Mouse (Mus musculus): Measurements from ENCODE around the gene Cdh22. TPM values are rescaled to one million over a fixed set of nuclear protein-coding genes. Genes with fewer than 3 reads are reported as not detected.
A peak's percentile ranks its signal among the peaks of the same experiment; 100 is the strongest.

Gene Cdh22
- 9.4 and 11.4 TPM in 2 replicates for polyA plus RNA-seq (2015; fragmentation: Nextera tagmentation; extraction: Ambion mirVana)

- Histone ChIP-seq H3K27ac (peak within 1 kb of the TSS; percentile 90), H3K9ac (peak within 1 kb of the TSS; percentile 88), H3K4me3 (peak within 1 kb of the TSS; percentile 71), H3K4me2 (peak within 1 kb of the TSS; percentile 97), H3K27me3 (peaks cover 85% of the 10 kb centered on the region), H3K36me3 (no peaks in the 10 kb centered on the region), H3K4me1 (replicated peaks) (peaks cover 48% of the 10 kb centered on the region), H3K9me3 (no peaks in the 10 kb centered on the region)
- ATAC-seq (ENCODE audit: low FRiP score), result peak; percentile 80
- WGBS, result under 1% methylated on average over 45 of the region's 60 CpGs
Measured at GRCm38 (mm10) chr2:165234613-165235291, at the start of gene Cdh22. Gene Cdh22 (minus strand): TSS chr2:165234853.

GRCm38 (mm10) chr2:165284377-165284776 lies 49.7 kb upstream of the Cdh22 start:
- ATAC-seq (ENCODE audit: low FRiP score), result no peak
- H3K4me3 ChIP-seq, result no peak overlapping the region
- 90% methylated on average over 7 of the region's 7 CpGs for WGBS
- H3K9ac ChIP-seq, result no peak overlapping the region
- no peaks in the 10 kb centered on the region for H3K27me3 ChIP-seq
- H3K4me2 ChIP-seq, result no peak overlapping the region
- H3K27ac ChIP-seq, result no peak overlapping the region
- H3K4me1 ChIP-seq (replicated peaks), result peaks cover 53% of the 10 kb centered on the region
- H3K36me3 ChIP-seq, result peaks cover 35% of the 10 kb centered on the region
- H3K9me3 ChIP-seq, result no peaks in the 10 kb centered on the region

- H3K4me3 ChIP-seq, result no peak overlapping the region
- H3K9ac ChIP-seq, result no peak overlapping the region
- peaks cover 33% of the 10 kb centered on the region for H3K36me3 ChIP-seq
- peaks cover 50% of the 10 kb centered on the region for H3K4me1 ChIP-seq (replicated peaks)
- H3K27ac ChIP-seq, result no peak overlapping the region
- H3K4me2 ChIP-seq, result no peak overlapping the region
- no peaks in the 10 kb centered on the region for H3K9me3 ChIP-seq
- H3K27me3 ChIP-seq, result no peaks in the 10 kb centered on the region
- no peak for ATAC-seq (ENCODE audit: low FRiP score)
- 95% methylated on average over 3 of the region's 3 CpGs for WGBS
Measured at GRCm38 (mm10) chr2:165283644-165284043, 49.0 kb upstream of the Cdh22 start.

GRCm38 (mm10) chr2:165281779-165282311 lies 47.2 kb upstream of the Cdh22 start:
- H3K36me3 ChIP-seq, result peaks cover 50% of the 10 kb centered on the region
- no peak for ATAC-seq (ENCODE audit: low FRiP score)
- 0 out of 2 replicates have a peak overlapping the region, but pooled peaks have one; percentile 26 for H3K27ac ChIP-seq
- H3K9ac ChIP-seq, result no peak overlapping the region
- 64% methylated on average over 3 of the region's 6 CpGs for WGBS
- peaks cover 14% of the 10 kb centered on the region for H3K27me3 ChIP-seq
- H3K9me3 ChIP-seq, result no peaks in the 10 kb centered on the region
- no peak overlapping the region for H3K4me2 ChIP-seq
- peaks cover 38% of the 10 kb centered on the region for H3K4me1 ChIP-seq (replicated peaks)
- H3K4me3 ChIP-seq, result no peak overlapping the region

GRCm38 (mm10) chr2:165279351-165279750 lies 44.7 kb upstream of the Cdh22 start:
- no peak for ATAC-seq (ENCODE audit: low FRiP score)
- Histone ChIP-seq H3K27me3 (peaks cover 15% of the 10 kb centered on the region), H3K4me3 (no peak overlapping the region), H3K9me3 (no peaks in the 10 kb centered on the region), H3K27ac (peak overlapping the region; percentile 56; the same call in 1 of the 2 replicates), H3K4me1 (replicated peaks) (peaks cover 40% of the 10 kb centered on the region), H3K36me3 (peaks cover 55% of the 10 kb centered on the region), H3K4me2 (no peak overlapping the region), H3K9ac (peak overlapping the region; percentile 29; the same call in 1 of the 2 replicates)
- 56% methylated on average over 10 of the region's 10 CpGs for WGBS

- no peaks in the 10 kb centered on the region for H3K9me3 ChIP-seq
- WGBS, result 87% methylated on average over 5 of the region's 5 CpGs
- H3K4me3 ChIP-seq, result no peak overlapping the region
- no peak overlapping the region for H3K9ac ChIP-seq
- H3K27me3 ChIP-seq, result peaks cover 17% of the 10 kb centered on the region
- H3K4me2 ChIP-seq, result no peak overlapping the region
- peaks cover 52% of the 10 kb centered on the region for H3K4me1 ChIP-seq (replicated peaks)
- no peak for ATAC-seq (ENCODE audit: low FRiP score)
- H3K36me3 ChIP-seq, result peaks cover 47% of the 10 kb centered on the region
- no peak overlapping the region for H3K27ac ChIP-seq
Measured at GRCm38 (mm10) chr2:165277188-165277740, 42.6 kb upstream of the Cdh22 start.

GRCm38 (mm10) chr2:165275824-165276223 lies 41.2 kb upstream of the Cdh22 start:
- Histone ChIP-seq H3K4me3 (no peak overlapping the region), H3K9ac (no peak overlapping the region), H3K27me3 (peaks cover 22% of the 10 kb centered on the region), H3K4me2 (no peak overlapping the region), H3K36me3 (peaks cover 34% of the 10 kb centered on the region), H3K27ac (peak overlapping the region; percentile 76), H3K4me1 (replicated peaks) (peaks cover 59% of the 10 kb centered on the region), H3K9me3 (no peaks in the 10 kb centered on the region)
- 19% methylated on average over 8 of the region's 8 CpGs for WGBS
- ATAC-seq (ENCODE audit: low FRiP score), result peak; percentile 46

GRCm38 (mm10) chr2:165275124-165275640 lies 40.5 kb upstream of the Cdh22 start:
- peaks cover 22% of the 10 kb centered on the region for H3K27me3 ChIP-seq
- WGBS, result 34% methylated on average over 8 of the region's 8 CpGs
- H3K27ac ChIP-seq, result peak overlapping the region; percentile 76
- peaks cover 62% of the 10 kb centered on the region for H3K4me1 ChIP-seq (replicated peaks)
- H3K4me2 ChIP-seq, result no peak overlapping the region
- no peak overlapping the region for H3K4me3 ChIP-seq
- H3K9ac ChIP-seq, result peak overlapping the region; percentile 43; the same call in 1 of the 2 replicates
- H3K9me3 ChIP-seq, result no peaks in the 10 kb centered on the region
- H3K36me3 ChIP-seq, result peaks cover 27% of the 10 kb centered on the region
- ATAC-seq (ENCODE audit: low FRiP score), result peak; percentile 65

GRCm38 (mm10) chr2:165273589-165273988 lies 38.9 kb upstream of the Cdh22 start:
- no peaks in the 10 kb centered on the region for H3K9me3 ChIP-seq
- no peak for ATAC-seq (ENCODE audit: low FRiP score)
- H3K36me3 ChIP-seq, result peaks cover 22% of the 10 kb centered on the region
- 17% methylated on average over 4 of the region's 4 CpGs for WGBS
- H3K27ac ChIP-seq, result peak overlapping the region; percentile 53; the same call in 1 of the 2 replicates
- H3K27me3 ChIP-seq, result peaks cover 30% of the 10 kb centered on the region
- H3K4me2 ChIP-seq, result no peak overlapping the region
- no peak overlapping the region for H3K4me3 ChIP-seq
- 0 out of 2 replicates have a peak overlapping the region, but pooled peaks have one; percentile 29 for H3K9ac ChIP-seq
- peaks cover 49% of the 10 kb centered on the region for H3K4me1 ChIP-seq (replicated peaks)

- Histone ChIP-seq H3K4me2 (no peak overlapping the region), H3K27me3 (peaks cover 26% of the 10 kb centered on the region), H3K4me1 (replicated peaks) (peaks cover 62% of the 10 kb centered on the region), H3K9me3 (no peaks in the 10 kb centered on the region), H3K4me3 (no peak overlapping the region), H3K9ac (0 out of 2 replicates have a peak overlapping the region, but pooled peaks have one; percentile 39), H3K27ac (peak overlapping the region; percentile 35; the same call in 1 of the 2 replicates), H3K36me3 (peaks cover under 1% of the 10 kb centered on the region; the same call in 1 of the 2 replicates)
- WGBS, result 3% methylated on average over 8 of the region's 8 CpGs
- ATAC-seq (ENCODE audit: low FRiP score), result no peak
Measured at GRCm38 (mm10) chr2:165271326-165271725, 36.7 kb upstream of the Cdh22 start.

- Histone ChIP-seq H3K4me2 (no peak overlapping the region), H3K9ac (0 out of 2 replicates have a peak overlapping the region, but pooled peaks have one; percentile 24), H3K27ac (peak overlapping the region; percentile 35; the same call in 1 of the 2 replicates), H3K27me3 (peaks cover 29% of the 10 kb centered on the region), H3K36me3 (no peaks in the 10 kb centered on the region), H3K4me3 (no peak overlapping the region), H3K4me1 (replicated peaks) (peaks cover 65% of the 10 kb centered on the region), H3K9me3 (no peaks in the 10 kb centered on the region)
- no peak for ATAC-seq (ENCODE audit: low FRiP score)
- 57% methylated on average over 7 of the region's 7 CpGs for WGBS
Measured at GRCm38 (mm10) chr2:165270858-165271257, 36.2 kb upstream of the Cdh22 start.

- peaks cover 53% of the 10 kb centered on the region for H3K4me1 ChIP-seq (replicated peaks)
- H3K9ac ChIP-seq, result peak overlapping the region; percentile 51
- WGBS, result 6% methylated on average over 12 of the region's 12 CpGs
- H3K27me3 ChIP-seq, result peaks cover 41% of the 10 kb centered on the region
- H3K4me3 ChIP-seq, result no peak overlapping the region
- no peak for ATAC-seq (ENCODE audit: low FRiP score)
- H3K36me3 ChIP-seq, result no peaks in the 10 kb centered on the region
- 0 out of 2 replicates have a peak overlapping the region, but pooled peaks have one; percentile 6 for H3K4me2 ChIP-seq
- no peaks in the 10 kb centered on the region for H3K9me3 ChIP-seq
- no peak overlapping the region; the same call in 1 of the 2 replicates for H3K27ac ChIP-seq
Measured at GRCm38 (mm10) chr2:165266739-165267138, 32.1 kb upstream of the Cdh22 start.
